Mouse (Mus musculus): Measurements from ENCODE around the gene Casd1.

GRCm38 (mm10) chr6:4602012-4602411 is 1.4 kb downstream of the Casd1 start:
- TF ChIP-seq MAFK (IDR thresholded peaks at IDR 0.05; ENCODE audit: insufficient read depth, low read depth, low read length) (no peak), CHD2 (IDR thresholded peaks at IDR 0.05; ENCODE audit: low read depth, low read length) (no peak), ZNF384 (IDR thresholded peaks at IDR 0.05; ENCODE audit: low read depth, low read length) (no peak), ZC3H11A (IDR thresholded peaks at IDR 0.05; ENCODE audit: borderline replicate concordance, low read depth, low read length) (no peak)

All from ES-E14 (cell line).